Mouse (Mus musculus) MEL (cell line): Measurements from ENCODE around the gene Rtraf.

Experiments used
- EP300 ChIP-seq, 2 experiments: IDR thresholded peaks; 2 replicates each; pipeline ENCODE4 v1.6.1; 2011; ENCODE audit warnings: improper control_type of control experiment in 2 of 2, low read length in 2 of 2, low read depth in 1 of 2, mild to moderate bottlenecking in 1 of 2
- POLR2A ChIP-seq, 2 experiments: IDR thresholded peaks; 2 replicates each; pipeline ENCODE4 v1.6.1; 2011 to 2012; ENCODE audit warnings: low read length in 2 of 2, mild to moderate bottlenecking in 2 of 2, control low read depth in 1 of 2, improper control_type of control experiment in 1 of 2, low read depth in 1 of 2, moderate library complexity in 1 of 2; ENCODE audit not compliant: control insufficient read depth in 1 of 2, insufficient read depth in 1 of 2, poor library complexity in 1 of 2
- ZKSCAN1 ChIP-seq: IDR thresholded peaks from 2 replicates; pipeline ENCODE4 v1.6.1; 2012; ENCODE audit warnings: low read depth, mild to moderate bottlenecking, inconsistent platforms, low read length, improper control_type of control experiment, moderate library complexity

GRCm38 (mm10) chr14:19762014-19762413, 61.6 kb downstream of the Rtraf start:
- TF ChIP-seq EP300 (IDR thresholded peaks at IDR 0.05; ENCODE audit: low read depth in 1 of 2, low read length in 2 of 2), result no peak
- no peak for TF ChIP-seq POLR2A (IDR thresholded peaks at IDR 0.05; ENCODE audit: control insufficient read depth in 1 of 2, insufficient read depth in 1 of 2, low read depth in 1 of 2, low read length in 2 of 2, poor library complexity in 1 of 2)
- no peak for TF ChIP-seq ZKSCAN1
